ENCODE assay signal across 9 mouse cellular contexts in genomic region chr6:52212556-52213118, GRCm38 (mm10). TPM values are rescaled to one million over a fixed set of nuclear protein-coding genes. Genes with fewer than 3 reads are reported as not detected.
A peak's percentile ranks its signal among the peaks of the same experiment; 100 is the strongest.
DNase-seq lines count a peak whose midpoint lies in the region; ATAC-seq and TF ChIP-seq lines count a peak whose summit lies in the region.
"Had no signal": no experiment of that assay in that cellular context is flagged by ENCODE, and none has a peak within 500 bp of the region (broad histone marks: within the 10 kb centered on the region; RNA-seq: fewer than 3 reads in every experiment).

No protein-coding gene starts in this region.

- peak overlapping the region; percentile 98 for H3K9ac ChIP-seq in neural tube, embryonic 14.5 days (replicated peaks; ENCODE audit: low read depth, low read length)
- H3K9ac ChIP-seq in forebrain, embryonic 15.5 days (replicated peaks): no peak overlapping the region

- H3K27ac ChIP-seq in spleen, adult 2 months (ENCODE audit: insufficient read depth, low read length): no peak overlapping the region
- H3K27ac ChIP-seq in neural tube, embryonic 14.5 days (ENCODE audit: low read depth, low read length): peak overlapping the region; percentile 99
- H3K27ac ChIP-seq in forebrain, embryonic 15.5 days (replicated peaks): no peak overlapping the region

- H3K4me1 ChIP-seq in spleen, adult 2 months (ENCODE audit: control insufficient read depth, insufficient read depth, insufficient read length): peaks cover 12% of the 10 kb centered on the region
- H3K4me1 ChIP-seq in neural tube, embryonic 14.5 days (ENCODE audit: control insufficient read depth, insufficient read depth, low read length): peaks cover 27% of the 10 kb centered on the region
- peaks cover 13% of the 10 kb centered on the region for H3K4me1 ChIP-seq in forebrain, embryonic 15.5 days

- peak overlapping the region; percentile 99 for H3K4me2 ChIP-seq in neural tube, embryonic 14.5 days (ENCODE audit: low read depth, low read length)
- no peak overlapping the region for H3K4me2 ChIP-seq in forebrain, embryonic 15.5 days (replicated peaks)

- H3K9me3 ChIP-seq in neural tube, embryonic 14.5 days (ENCODE audit: control insufficient read depth, low read length): no peaks in the 10 kb centered on the region
- H3K9me3 ChIP-seq in forebrain, embryonic 15.5 days: no peaks in the 10 kb centered on the region

- no peaks in the 10 kb centered on the region for H3K36me3 ChIP-seq in spleen, adult 2 months (ENCODE audit: control insufficient read depth, insufficient read depth, low read length)
- H3K36me3 ChIP-seq in neural tube, embryonic 14.5 days (ENCODE audit: control insufficient read depth, insufficient read depth, low read length): no peaks in the 10 kb centered on the region
- no peaks in the 10 kb centered on the region for H3K36me3 ChIP-seq in forebrain, embryonic 15.5 days

- no peak for TF ChIP-seq POLR2A in spleen, adult 2 months (IDR thresholded peaks at IDR 0.05; ENCODE audit: low read depth, low read length)

- 1% methylated on average over 22 of the region's 22 CpGs for WGBS in spleen, adult 2 months
- 1% methylated on average over 22 of the region's 22 CpGs for WGBS in neural tube, embryonic 14.5 days
- WGBS in forebrain, embryonic 15.5 days: under 1% methylated on average over 22 of the region's 22 CpGs

- peaks cover 33% of the 10 kb centered on the region for H3K27me3 ChIP-seq in spleen, adult 2 months (ENCODE audit: control insufficient read depth, insufficient read depth, low read length)
- H3K27me3 ChIP-seq in neural tube, embryonic 14.5 days (ENCODE audit: control insufficient read depth, insufficient read depth, low read length): no peaks in the 10 kb centered on the region
- H3K27me3 ChIP-seq in forebrain, embryonic 15.5 days: peaks cover 97% of the 10 kb centered on the region

- TF ChIP-seq CTCF in spleen, adult 2 months (IDR thresholded peaks at IDR 0.05; ENCODE audit: extremely low read depth, insufficient read depth, insufficient read length, insufficient replicate concordance): no peak

- no peak for DNase-seq in spleen, adult 2 months (ENCODE audit: low read depth in 1 of 2, low spot score in 2 of 2)
- no peak for DNase-seq in spleen, postnatal 4 days (ENCODE audit: low spot score in 2 of 2)
- peak; percentile 26 for DNase-seq in forelimb bud, embryonic 11.5 days (ENCODE audit: low read depth, low spot score)
- peak; percentile 81 for DNase-seq in kidney, postnatal 14 days
- DNase-seq in frontal cortex, postnatal 36 days (ENCODE audit: low spot score in 2 of 2): no peak

- peak overlapping the region; percentile 54 for H3K4me3 ChIP-seq in spleen, adult 2 months (ENCODE audit: extremely low read depth, insufficient read depth, insufficient read length)
- H3K4me3 ChIP-seq in neural tube, embryonic 14.5 days (ENCODE audit: low read depth, low read length): peak overlapping the region; percentile 88
- no peak overlapping the region for H3K4me3 ChIP-seq in forebrain, embryonic 15.5 days

- peak; percentile 20; the same call in 1 of the 2 replicates for ATAC-seq in neural tube, embryonic 14.5 days (ENCODE audit: low read depth)
- ATAC-seq in forebrain, embryonic 15.5 days (replicated peaks): no peak
- ATAC-seq in erythroblast, adult 5-6 weeks (replicated peaks; ENCODE audit: low FRiP score, poor library complexity, severe bottlenecking): no peak

RNA-seq across cellular contexts. Expression of gene Hoxa3, which starts 0.5 kb away (rescaled TPM):
- polyA plus RNA-seq in spleen, adult 2 months (2012; rRNA removed): 1.4 and 1.5 TPM in 2 replicates
- 10.8 and 13.4 TPM in 2 replicates for polyA plus RNA-seq in neural tube, embryonic 14.5 days (2014; fragmentation: Nextera tagmentation; extraction: Ambion mirVana)
- polyA plus RNA-seq in forebrain, embryonic 15.5 days (2015; fragmentation: Nextera tagmentation; extraction: Ambion mirVana): not detected in 2 replicates
- not detected in 2 replicates for total RNA-seq in erythroblast, adult 5-6 weeks (2015; ENCODE audit: low replicate concordance)
- total RNA-seq in erythroblast, adult 5-6 weeks (2017; ENCODE audit: low replicate concordance): not detected in 2 replicates

RNA-seq across cellular contexts. Expression of gene Gm28308, which starts 0.5 kb away (rescaled TPM):
- polyA plus RNA-seq in spleen, adult 2 months (2012; rRNA removed): not detected in 2 replicates
- 4.2 TPM in 1 of 2 replicates, not detected in the other for polyA plus RNA-seq in neural tube, embryonic 14.5 days (2014; fragmentation: Nextera tagmentation; extraction: Ambion mirVana)
- not detected in 2 replicates for polyA plus RNA-seq in forebrain, embryonic 15.5 days (2015; fragmentation: Nextera tagmentation; extraction: Ambion mirVana)
- not detected in 2 replicates for total RNA-seq in erythroblast, adult 5-6 weeks (2015; ENCODE audit: low replicate concordance)
- not detected in 2 replicates for total RNA-seq in erythroblast, adult 5-6 weeks (2017; ENCODE audit: low replicate concordance)
- polyA plus RNA-seq: brain, embryonic 14.5 days had no signal

RNA-seq across cellular contexts. Expression of gene Hoxa6, which starts 4.1 kb away (rescaled TPM):
- polyA plus RNA-seq in spleen, adult 2 months (2012; rRNA removed): 0.46 TPM in 1 of 2 replicates, not detected in the other
- polyA plus RNA-seq in neural tube, embryonic 14.5 days (2014; fragmentation: Nextera tagmentation; extraction: Ambion mirVana): 10.1 and 15.7 TPM in 2 replicates
- polyA plus RNA-seq in forebrain, embryonic 15.5 days (2015; fragmentation: Nextera tagmentation; extraction: Ambion mirVana): not detected in 2 replicates
- not detected in 2 replicates for total RNA-seq in erythroblast, adult 5-6 weeks (2015; ENCODE audit: low replicate concordance)
- not detected in 2 replicates for total RNA-seq in erythroblast, adult 5-6 weeks (2017; ENCODE audit: low replicate concordance)

RNA-seq across cellular contexts. Expression of gene Hoxa5, which starts 8.2 kb away (rescaled TPM):
- polyA plus RNA-seq in spleen, adult 2 months (2012; rRNA removed): 1.3 and 1.8 TPM in 2 replicates
- polyA plus RNA-seq in neural tube, embryonic 14.5 days (2014; fragmentation: Nextera tagmentation; extraction: Ambion mirVana): 20.9 and 30.6 TPM in 2 replicates
- polyA plus RNA-seq in forebrain, embryonic 15.5 days (2015; fragmentation: Nextera tagmentation; extraction: Ambion mirVana): not detected in 2 replicates
- total RNA-seq in erythroblast, adult 5-6 weeks (2015; ENCODE audit: low replicate concordance): not detected in 2 replicates
- total RNA-seq in erythroblast, adult 5-6 weeks (2017; ENCODE audit: low replicate concordance): 0.17 and 0.56 TPM in 2 replicates

RNA-seq across cellular contexts. Expression of gene Hoxa7, which starts 9.0 kb away (rescaled TPM):
- polyA plus RNA-seq in spleen, adult 2 months (2012; rRNA removed): 0.56 and 0.79 TPM in 2 replicates
- polyA plus RNA-seq in neural tube, embryonic 14.5 days (2014; fragmentation: Nextera tagmentation; extraction: Ambion mirVana): 90.8 and 110 TPM in 2 replicates
- not detected in 2 replicates for polyA plus RNA-seq in forebrain, embryonic 15.5 days (2015; fragmentation: Nextera tagmentation; extraction: Ambion mirVana)
- 0.77 and 2.5 TPM in 2 replicates for total RNA-seq in erythroblast, adult 5-6 weeks (2015; ENCODE audit: low replicate concordance)
- total RNA-seq in erythroblast, adult 5-6 weeks (2017; ENCODE audit: low replicate concordance): 1.3 and 2.1 TPM in 2 replicates

Comparison
In these comparisons a context has a peak if more than half of its experiments do, and no peak if none do; other contexts are left out.
1. DNase-seq: peak in forelimb bud, embryonic 11.5 days (single experiment) and kidney, postnatal 14 days (single experiment); none in spleen, adult 2 months (0 of 2), spleen, postnatal 4 days (0 of 2) and frontal cortex, postnatal 36 days (0 of 2).